Mouse (Mus musculus) limb, embryonic 14.5 days (tissue): ENCODE measurements around the gene AC153137.1. TPM values are rescaled to one million over a fixed set of nuclear protein-coding genes. Genes with fewer than 3 reads are reported as not detected.
"Not testable (repeated sequence)": the region's sequence is repeated elsewhere in the genome, so short reads cannot be mapped to it uniquely, and the experiment has no call there.

Experiments
- ATAC-seq: fragments of 200-750 bp; cut with Nextera tagmentation; 2 replicates; pipeline ENCODE4 v1.8.0; 2017; ENCODE audit warnings: low read depth, moderate number of reproducible peaks, moderate TSS enrichment; ENCODE audit not compliant: low FRiP score
- DNase-seq: peaks from one replicate; pipeline ENCODE4 v3.0.0-alpha.2; 2015; ENCODE audit warnings: low spot score
- H3K27ac ChIP-seq: fragments of 300-500 bp; sonication (generic); replicated peaks from 2 replicates; pipeline ENCODE4 v1.5.1; 2014; ENCODE audit warnings: low read depth, mild to moderate bottlenecking, low read length, moderate library complexity, mixed read lengths
- H3K27me3 ChIP-seq: fragments of 300-500 bp; sonication (generic); 2 replicates; pipeline ENCODE4 v1.6.1; 2014; ENCODE audit warnings: low read length, mixed read lengths; ENCODE audit not compliant: control insufficient read depth, insufficient read depth
- H3K36me3 ChIP-seq: fragments of 300-500 bp; sonication (generic); 2 replicates; pipeline ENCODE4 v1.6.1; 2014; ENCODE audit warnings: mild to moderate bottlenecking, low read length, moderate library complexity, mixed read lengths; ENCODE audit not compliant: control insufficient read depth, insufficient read depth
- H3K4me1 ChIP-seq: fragments of 300-500 bp; sonication (generic); 2 replicates; pipeline ENCODE4 v1.6.1; 2014; ENCODE audit warnings: antibody characterized with exemption, low read length, mixed read lengths; ENCODE audit not compliant: control insufficient read depth, insufficient read depth
- H3K4me2 ChIP-seq: fragments of 300-500 bp; sonication (generic); replicated peaks from 2 replicates; pipeline ENCODE4 v1.6.1; 2014; ENCODE audit warnings: low read depth, mild to moderate bottlenecking, low read length, moderate library complexity; ENCODE audit not compliant: severe bottlenecking
- H3K4me3 ChIP-seq: fragments of 300-500 bp; sonication (generic); replicated peaks from 2 replicates; pipeline ENCODE4 v1.5.1; 2014; ENCODE audit warnings: low read length
- H3K9ac ChIP-seq: fragments of 300-500 bp; sonication (generic); 2 replicates; pipeline ENCODE4 v1.6.1; 2014; ENCODE audit warnings: mild to moderate bottlenecking, low read depth, low read length, moderate library complexity; ENCODE audit not compliant: severe bottlenecking
- H3K9me3 ChIP-seq: fragments of 300-500 bp; sonication (generic); 2 replicates; pipeline ENCODE4 v1.6.1; 2016; ENCODE audit warnings: low read length; ENCODE audit not compliant: control insufficient read depth
- POLR2A ChIP-seq: fragments of 200-500 bp; IDR thresholded peaks from 2 replicates; pipeline ENCODE4 v1.8.0; 2012; ENCODE audit warnings: inconsistent platforms, mild to moderate bottlenecking, moderate library complexity, borderline replicate concordance; ENCODE audit not compliant: insufficient read depth, insufficient read length; ENCODE audit errors: extremely low read depth
- WGBS: fragments of 180-500 bp; shearing (Covaris S2); extraction: QIAGEN DNeasy Blood & Tissue Kit; methylation state at CpG from one replicate; pipeline ENCODE4 v1.1.7; 2014; 5-methylcytosine and 5-hydroxymethylcytosine counted together
- polyA plus RNA-seq, 2 experiments: library from polyadenylated mRNA; depleted of rRNA in 1 of 2; stranded (reverse) in 1 of 2; unstranded in 1 of 2; fragments of >200 nt; fragmentation: Nextera tagmentation in 1 of 2; extraction: Ambion mirVana in 1 of 2; gene quantifications; 2 replicates each; pipeline versions ENCODE4 v1.2.1 to v1.2.3; 2012 to 2014

AC153137.1 gene
- polyA plus RNA-seq (2012; rRNA removed) (not detected in 2 replicates), polyA plus RNA-seq (2014; fragmentation: Nextera tagmentation; extraction: Ambion mirVana) (not detected in 2 replicates)

DNA sequence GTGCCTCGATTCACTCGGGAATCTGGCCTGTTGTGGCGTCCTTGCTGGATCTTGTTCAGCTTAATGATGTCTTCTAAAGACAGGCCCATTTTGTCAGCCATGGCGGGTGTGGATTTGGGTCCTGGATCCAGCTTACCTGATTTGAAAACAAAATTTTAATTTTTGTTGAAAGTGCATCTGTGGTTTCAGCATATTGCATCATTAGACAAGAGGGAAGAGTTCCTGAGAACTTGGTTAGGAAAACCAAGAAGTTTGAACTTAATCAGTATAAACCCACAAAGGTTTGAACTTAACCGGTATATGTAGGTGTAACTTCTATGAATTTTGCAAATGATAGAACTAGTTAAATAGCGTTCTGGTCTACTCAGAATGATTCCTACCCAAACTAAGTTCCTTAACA, at the start of gene AC153137.1:
AC153137.1 (minus strand) TSS at position 101 of the 400 bp plus-strand sequence.
- not testable (repeated sequence) for H3K36me3 ChIP-seq, ATAC-seq, DNase-seq, H3K9ac ChIP-seq, H3K4me2 ChIP-seq, H3K4me1 ChIP-seq, H3K27ac ChIP-seq, H3K4me3 ChIP-seq, H3K9me3 ChIP-seq, H3K27me3 ChIP-seq
- 70% methylated on average over 5 of the region's 6 CpGs for WGBS

DNA sequence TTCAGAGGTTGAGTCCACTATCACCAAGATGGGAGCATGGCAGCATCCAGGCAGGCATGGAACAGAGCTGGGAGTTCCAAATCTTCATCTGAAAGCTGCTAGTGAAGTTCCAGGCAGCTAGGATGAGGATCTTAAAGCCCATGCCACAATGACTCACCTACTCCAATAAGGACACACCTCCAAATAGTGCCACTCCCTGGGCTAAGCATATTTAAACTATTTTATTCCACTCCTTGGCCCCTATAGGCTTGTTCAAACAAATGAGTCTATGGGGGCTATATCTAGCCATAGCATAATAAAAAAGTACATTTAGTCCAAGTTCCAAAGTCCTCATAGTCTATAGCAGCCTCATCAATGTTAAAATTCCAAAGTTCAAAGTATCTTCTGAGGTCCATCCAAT, 45.4 kb upstream of the AC153137.1 start:
- ATAC-seq: no peak
- H3K4me2 ChIP-seq: no peak overlapping the region
- H3K36me3 ChIP-seq: no peaks in the 10 kb centered on the region
- no peaks in the 10 kb centered on the region for H3K9me3 ChIP-seq
- H3K27ac ChIP-seq: no peak overlapping the region
- no peak for DNase-seq
- no peaks in the 10 kb centered on the region for H3K4me1 ChIP-seq
- TF ChIP-seq POLR2A: no peak
- no peak overlapping the region for H3K9ac ChIP-seq
- no peaks in the 10 kb centered on the region for H3K27me3 ChIP-seq
- H3K4me3 ChIP-seq: no peak overlapping the region

DNA sequence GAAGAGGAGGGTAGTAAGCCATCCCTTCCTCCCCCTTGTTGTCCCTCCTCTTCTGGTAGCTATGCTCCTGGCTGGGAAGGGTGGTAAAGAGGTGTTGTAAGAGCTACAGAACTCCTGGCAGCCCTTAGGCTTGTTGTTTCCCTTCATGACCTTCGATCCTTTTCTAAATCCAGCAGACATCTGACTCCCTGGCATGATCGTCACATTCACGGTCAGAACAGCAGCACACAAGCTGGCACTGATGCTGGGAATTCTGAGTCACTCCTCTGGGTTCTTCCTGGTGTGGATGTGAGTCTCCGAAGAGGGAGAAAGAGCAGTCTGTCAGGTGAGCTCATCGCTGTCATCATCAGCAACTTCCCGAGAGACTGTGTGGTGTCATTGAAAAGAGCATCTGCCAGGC, 41.5 kb upstream of the AC153137.1 start:
- no peak overlapping the region for H3K9ac ChIP-seq
- H3K27me3 ChIP-seq: no peaks in the 10 kb centered on the region
- H3K27ac ChIP-seq: no peak overlapping the region
- H3K9me3 ChIP-seq: no peaks in the 10 kb centered on the region
- H3K4me3 ChIP-seq: no peak overlapping the region
- H3K4me1 ChIP-seq: no peaks in the 10 kb centered on the region
- 81% methylated on average over 6 of the region's 6 CpGs for WGBS
- TF ChIP-seq POLR2A: no peak
- DNase-seq: no peak
- H3K36me3 ChIP-seq: no peaks in the 10 kb centered on the region
- no peak overlapping the region for H3K4me2 ChIP-seq
- no peak for ATAC-seq

DNA sequence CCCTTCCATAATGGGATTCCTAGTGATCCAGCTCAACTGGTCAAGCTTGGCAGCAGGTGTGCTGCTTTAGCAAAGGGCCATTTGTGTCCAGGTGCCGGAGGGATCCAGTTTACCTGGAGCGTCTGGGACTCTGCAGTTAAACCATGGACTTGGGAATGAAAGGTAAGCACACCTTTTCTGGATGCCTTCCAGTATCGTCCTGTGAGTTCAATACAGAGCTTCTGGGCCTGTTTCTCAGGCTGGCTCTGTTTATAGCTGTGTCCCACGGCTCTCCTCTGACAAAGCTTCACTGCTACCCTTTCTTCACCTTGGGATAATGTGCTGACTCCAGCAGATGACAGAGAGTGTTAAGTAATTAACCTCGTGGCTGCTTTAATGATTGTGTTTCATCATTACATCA, 39.6 kb upstream of the AC153137.1 start:
- Histone ChIP-seq H3K4me1 (no peaks in the 10 kb centered on the region), H3K27ac (no peak overlapping the region), H3K36me3 (no peaks in the 10 kb centered on the region), H3K4me3 (no peak overlapping the region), H3K9me3 (no peaks in the 10 kb centered on the region), H3K27me3 (no peaks in the 10 kb centered on the region), H3K9ac (no peak overlapping the region), H3K4me2 (no peak overlapping the region)
- no peak for TF ChIP-seq POLR2A
- no peak for ATAC-seq
- DNase-seq: no peak
- WGBS: 72% methylated on average over 5 of the region's 5 CpGs

DNA sequence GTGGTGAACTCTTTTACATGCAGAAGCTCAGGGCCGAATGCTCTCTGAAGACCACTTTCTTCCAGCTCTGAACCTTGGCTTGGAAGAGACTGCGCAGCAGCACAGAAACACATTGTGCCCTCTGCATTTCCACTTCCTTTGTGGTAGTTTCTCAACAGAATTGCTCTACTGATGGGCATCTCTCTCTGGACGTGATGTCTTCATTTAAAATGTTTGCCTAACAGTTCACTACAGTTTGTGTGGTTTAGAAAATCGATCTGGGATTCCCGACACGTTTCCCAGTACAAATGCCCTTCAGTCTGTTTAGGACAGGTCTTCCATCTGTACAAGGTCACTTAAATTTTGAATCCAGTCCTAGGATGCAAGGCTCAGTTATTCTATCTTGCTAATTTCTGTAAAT, 38.3 kb upstream of the AC153137.1 start:
- WGBS: 84% methylated on average over 6 of the region's 6 CpGs
- ATAC-seq: no peak
- H3K4me2 ChIP-seq: no peak overlapping the region
- H3K36me3 ChIP-seq: no peaks in the 10 kb centered on the region
- H3K27ac ChIP-seq: no peak overlapping the region
- H3K4me1 ChIP-seq: no peaks in the 10 kb centered on the region
- H3K27me3 ChIP-seq: no peaks in the 10 kb centered on the region
- no peak for DNase-seq
- H3K9me3 ChIP-seq: no peaks in the 10 kb centered on the region
- H3K4me3 ChIP-seq: no peak overlapping the region
- H3K9ac ChIP-seq: no peak overlapping the region
- TF ChIP-seq POLR2A: no peak

DNA sequence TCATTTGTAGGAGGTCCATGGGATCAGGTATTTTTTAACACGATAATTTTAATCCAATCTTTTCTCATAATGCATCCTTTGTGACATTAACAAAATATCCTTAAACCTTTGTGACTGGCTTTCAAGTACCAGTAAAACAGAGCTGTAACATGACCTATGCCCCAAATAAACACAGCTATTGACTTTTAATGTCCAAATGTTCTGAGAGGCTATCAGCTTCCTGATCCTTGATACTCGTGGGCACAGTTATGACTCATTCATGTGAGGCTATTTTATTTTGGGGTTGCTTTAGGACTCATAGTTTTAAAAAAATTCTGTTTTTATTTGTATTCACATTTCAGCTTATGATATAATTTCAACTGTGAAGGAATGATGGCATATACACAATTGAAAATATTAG, 37.5 kb upstream of the AC153137.1 start:
- ATAC-seq: no peak

DNA sequence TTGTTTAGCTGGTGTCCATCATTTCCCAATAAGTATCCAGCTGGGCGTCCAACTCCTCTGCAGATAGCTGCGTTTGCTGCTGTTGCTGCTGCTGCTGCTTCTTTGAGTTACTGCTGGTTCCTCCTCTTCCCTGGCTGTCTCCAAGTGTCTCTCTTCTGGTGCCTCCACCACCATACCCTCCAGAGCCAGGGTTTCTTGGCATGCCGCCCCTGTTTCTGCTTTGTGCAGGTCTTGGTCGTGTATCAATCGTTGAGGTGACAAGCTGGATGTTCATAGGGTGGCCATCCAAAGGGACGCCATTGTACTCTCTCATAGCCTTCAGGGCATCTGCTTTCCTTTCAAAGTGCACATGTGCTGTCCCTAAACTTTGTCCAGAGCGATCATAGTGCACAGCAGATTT, 529 bp downstream of the AC153137.1 start:
- not testable (repeated sequence) for H3K4me2 ChIP-seq, H3K27me3 ChIP-seq, H3K9me3 ChIP-seq, DNase-seq, H3K4me1 ChIP-seq, H3K4me3 ChIP-seq, H3K9ac ChIP-seq, H3K36me3 ChIP-seq, H3K27ac ChIP-seq, ATAC-seq
- WGBS: 91% methylated on average over 7 of the region's 7 CpGs

More for the DNA sequence above, 37.5 kb upstream of the AC153137.1 start:
- Histone ChIP-seq H3K4me1 (no peaks in the 10 kb centered on the region), H3K4me3 (no peak overlapping the region), H3K36me3 (no peaks in the 10 kb centered on the region), H3K4me2 (no peak overlapping the region), H3K27ac (no peak overlapping the region), H3K27me3 (no peaks in the 10 kb centered on the region), H3K9me3 (no peaks in the 10 kb centered on the region), H3K9ac (no peak overlapping the region)
- WGBS: 27% methylated on average over 2 of the region's 2 CpGs
- DNase-seq: no peak
- TF ChIP-seq POLR2A: no peak
